Mouse (Mus musculus) central nervous system, embryonic 18 days (tissue): ENCODE results near the gene Syt13. TPM values are rescaled to one million over a fixed set of nuclear protein-coding genes. Genes with fewer than 3 reads are reported as not detected.

Experiments
- polyA plus RNA-seq: library from polyadenylated mRNA; depleted of rRNA; stranded (reverse); fragments of >200 nt; gene quantifications from 2 replicates; pipeline ENCODE4 v1.2.3, GENCODE M21; 2012; rRNA removed

Syt13 gene
- polyA plus RNA-seq, result 47.2 and 58.8 TPM in 2 replicates

GRCm38 (mm10) chr2:92914933-92915553, at the start of gene Syt13:
Gene Syt13 (plus strand): TSS chr2:92915098.

Other genes starting within 250 kb of the Syt13 start
- 6.8 and 7.0 TPM in 2 replicates for gene Prdm11, start 131.1 kb downstream of the Syt13 start, polyA plus RNA-seq